Mouse (Mus musculus) spleen, adult 12 weeks (tissue): Measurements from ENCODE around the gene Trpc4ap.
"Not testable (repeated sequence)": the region's sequence is repeated elsewhere in the genome, so short reads cannot be mapped to it uniquely, and the experiment has no call there.

Source experiments
- DNase-seq: peaks from one replicate; pipeline ENCODE4 v3.0.0; 2022; ENCODE audit warnings: low spot score

Gene Trpc4ap

GRCm38 (mm10) chr2:155691723-155692493, at the start of gene Trpc4ap:
Trpc4ap (minus strand) TSS chr2:155692384.
- DNase-seq = peak; percentile 97

- no peak for DNase-seq
These were observed 45.6 kb upstream of the Trpc4ap start for GRCm38 (mm10) chr2:155737803-155738202.

GRCm38 (mm10) chr2:155736936-155737335, 44.8 kb upstream of the Trpc4ap start:
- DNase-seq = no peak

DNA sequence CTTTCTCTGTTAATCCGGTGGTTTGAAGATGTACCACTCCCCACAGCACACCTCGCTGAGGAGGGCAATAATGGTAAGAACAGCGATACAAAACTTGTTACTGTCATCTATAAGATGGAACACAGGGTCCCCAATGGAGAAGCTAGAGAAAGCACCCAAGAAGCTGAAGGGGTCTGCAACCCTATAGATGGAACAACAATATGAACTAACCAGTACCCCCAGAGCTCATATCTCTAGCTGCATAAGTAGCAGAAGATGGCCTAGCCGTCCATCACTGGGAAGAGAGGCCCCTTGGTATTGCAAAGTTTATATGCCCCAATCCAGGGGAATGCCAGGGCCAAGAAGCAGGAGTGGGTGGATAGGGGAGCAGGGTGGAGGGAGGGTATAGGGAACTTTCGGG, 43.6 kb upstream of the Trpc4ap start, which contains the start of gene Gm17581:
TSS of gene Gm17581 (minus strand) at position 101 of the 400 bp plus-strand sequence.
- not testable (repeated sequence) for DNase-seq

DNA sequence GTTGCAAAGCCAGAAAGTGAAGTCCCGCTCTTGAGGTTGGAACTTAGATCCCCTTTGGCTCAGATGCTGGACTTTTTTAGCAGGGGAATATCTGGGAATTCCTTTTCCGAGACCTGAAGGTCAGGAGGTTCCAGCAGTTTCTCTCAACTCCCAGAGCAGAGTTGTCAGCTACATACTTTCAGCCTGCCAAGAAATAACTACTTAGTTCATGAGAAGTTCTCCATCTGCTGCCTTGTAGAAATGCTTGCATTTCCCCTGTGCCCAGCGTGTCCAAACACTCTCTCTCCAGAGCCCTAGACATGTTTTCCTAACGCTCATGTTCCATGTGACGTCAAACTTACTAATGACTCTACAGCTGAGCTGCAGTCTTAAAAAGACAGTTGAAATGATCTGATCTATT, 42.9 kb upstream of the Trpc4ap start:
- DNase-seq = no peak

- DNase-seq = peak; percentile 81
These were observed 37.0 kb upstream of the Trpc4ap start, which contains the start of gene Edem2 for GRCm38 (mm10) chr2:155729158-155729645. Edem2 (minus strand) TSS chr2:155729475.

DNA sequence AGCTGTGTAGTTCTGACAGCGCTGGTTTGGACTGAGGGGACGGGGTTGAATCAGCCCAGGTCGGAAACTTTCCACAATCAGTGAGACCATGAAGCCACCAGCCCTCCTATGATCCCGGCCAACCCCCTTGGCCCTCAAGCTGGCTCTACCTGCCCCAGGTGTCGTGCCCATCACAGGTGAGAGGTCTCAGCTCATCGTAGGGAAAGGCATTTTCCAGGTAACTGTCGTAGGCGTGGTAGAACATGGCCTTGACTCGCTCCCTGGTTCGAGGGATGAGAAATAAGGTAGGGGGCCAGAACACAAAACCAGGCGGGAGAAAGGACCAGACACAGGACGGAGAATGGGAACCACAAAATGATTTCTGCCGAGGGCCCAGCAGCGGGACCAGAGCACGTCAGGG, 36.6 kb upstream of the Trpc4ap start:
- no peak for DNase-seq

DNA sequence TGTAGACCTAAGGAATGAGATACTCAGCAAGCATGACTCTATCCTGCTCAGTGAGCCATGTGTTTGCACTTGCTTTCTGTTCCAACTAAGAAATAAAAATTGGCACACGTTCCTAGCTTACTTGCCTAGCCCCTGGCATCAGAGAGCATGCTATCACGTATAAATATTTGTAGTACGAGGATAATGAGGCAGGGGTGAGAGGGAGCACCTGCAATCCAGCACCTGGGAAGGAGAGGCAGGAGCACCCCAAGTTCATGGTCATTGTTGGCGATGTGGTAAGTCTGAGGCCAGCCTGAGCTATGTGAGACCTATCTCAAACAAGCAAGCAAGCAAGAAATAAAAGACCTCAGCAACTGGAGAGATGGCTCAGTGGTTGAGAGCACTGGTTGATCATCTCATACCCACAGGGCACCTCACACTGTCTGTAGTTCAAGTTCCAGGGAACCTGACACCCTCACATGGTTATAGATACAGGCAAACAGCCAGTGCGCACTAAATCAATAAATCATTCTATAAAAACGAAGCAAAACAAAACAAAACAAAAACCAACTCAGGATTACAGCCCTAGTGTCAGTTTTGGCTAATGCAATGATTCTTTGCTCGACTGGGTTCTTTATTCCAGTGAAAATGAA, 35.7 kb upstream of the Trpc4ap start:
- no peak for DNase-seq

DNA sequence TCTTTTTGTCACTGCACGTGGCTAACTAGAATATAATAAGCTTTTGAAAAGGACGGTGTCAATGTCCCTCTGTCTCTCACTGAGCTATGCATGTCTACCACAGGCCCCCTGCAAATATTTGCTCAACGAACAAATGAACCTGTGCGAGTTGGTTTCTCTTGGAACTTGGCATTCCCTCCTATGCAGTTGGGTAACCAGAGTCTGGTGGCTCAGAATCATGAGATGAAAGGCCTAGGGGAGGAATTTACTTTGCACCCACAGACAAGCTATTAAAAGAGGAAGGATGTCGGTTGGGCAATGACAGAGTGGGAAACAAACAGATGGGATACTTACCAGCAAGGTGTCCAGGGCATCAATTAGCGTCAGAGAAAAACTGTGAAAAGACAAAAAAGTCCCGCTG, 34.1 kb upstream of the Trpc4ap start:
- no peak for DNase-seq

DNA sequence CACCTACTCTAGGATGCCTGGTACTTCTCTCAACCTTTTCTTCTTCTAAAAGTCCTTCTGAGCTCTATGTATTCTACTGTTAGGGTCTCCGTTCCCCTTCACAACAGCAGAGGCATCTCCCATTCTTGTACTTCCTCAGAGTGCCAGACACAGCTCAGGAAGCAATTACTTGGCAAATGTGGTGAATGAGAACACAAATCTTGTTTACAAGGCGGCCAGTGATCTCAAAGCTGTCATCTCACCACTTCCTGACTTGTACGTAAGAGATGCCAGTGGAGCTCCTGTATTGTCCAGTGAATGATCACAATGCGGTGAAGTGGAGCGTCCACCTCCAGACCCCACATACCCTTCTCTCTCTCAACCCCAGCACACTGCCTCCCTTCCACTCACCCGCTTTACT, 32.3 kb upstream of the Trpc4ap start:
- no peak for DNase-seq

GRCm38 (mm10) chr2:155724036-155724435, 31.9 kb upstream of the Trpc4ap start:
- no peak for DNase-seq

DNA sequence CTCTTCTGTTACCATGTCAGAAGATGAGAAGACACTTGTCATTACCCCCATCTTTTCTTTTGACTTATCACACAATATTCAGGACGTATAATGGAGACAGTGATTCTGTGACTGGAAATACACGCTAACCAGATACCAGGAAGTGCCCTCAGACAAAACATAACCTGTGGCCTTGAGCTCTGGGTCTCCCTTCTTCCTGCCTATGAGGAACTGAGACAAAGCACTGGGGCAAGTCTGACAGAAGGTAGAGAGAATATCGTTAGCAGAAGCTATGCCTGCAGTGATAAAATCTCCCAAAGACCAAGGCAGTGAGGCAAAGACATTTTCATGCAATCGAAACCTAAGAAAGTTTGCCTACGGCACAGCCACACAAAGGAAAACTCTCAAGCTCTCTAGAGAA, 28.4 kb upstream of the Trpc4ap start:
- DNase-seq = no peak

DNA sequence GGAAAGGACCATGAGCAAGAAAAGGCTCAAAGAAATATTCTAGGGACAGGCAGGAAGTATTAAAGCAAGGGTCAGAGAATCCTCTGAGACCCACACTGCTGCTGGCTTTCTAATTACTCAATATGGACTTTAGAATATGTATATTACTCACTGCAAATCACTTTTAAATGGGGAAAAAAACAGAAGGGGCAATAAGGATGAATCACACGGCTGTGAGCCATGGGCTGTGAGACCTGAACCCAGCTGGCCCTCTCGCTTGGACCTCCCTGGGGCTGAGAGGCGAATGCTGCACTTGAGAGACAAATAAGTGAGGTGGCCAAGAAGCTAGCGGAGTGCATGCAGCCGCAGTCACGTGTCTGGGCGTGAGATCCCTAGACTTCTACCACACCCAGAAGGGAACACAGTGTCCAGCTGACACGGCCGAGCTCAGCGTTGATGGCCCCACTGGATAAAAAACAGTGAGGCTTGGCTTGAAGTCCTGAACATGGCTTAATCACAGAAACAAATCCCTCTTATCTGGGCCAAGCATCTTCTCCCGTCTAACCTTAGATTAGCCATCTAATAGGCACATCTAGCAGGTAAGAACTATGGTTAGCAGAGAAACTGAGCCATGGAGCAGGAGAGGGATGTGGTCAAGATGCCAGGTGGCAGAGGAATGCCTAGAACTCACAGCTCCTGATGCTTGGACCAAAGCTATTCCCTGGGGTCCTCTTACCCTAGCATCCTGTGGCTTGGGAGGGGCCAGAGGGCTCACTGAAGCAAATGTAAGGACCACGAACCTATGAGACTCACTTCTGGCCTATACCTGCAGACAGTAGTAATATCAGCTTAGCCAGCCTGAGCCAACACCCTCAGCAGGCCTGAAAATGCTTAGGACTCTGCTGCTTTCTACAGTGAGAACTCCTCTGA, 25.2 kb upstream of the Trpc4ap start:
- no peak for DNase-seq

- no peak for DNase-seq
These were observed 18.4 kb upstream of the Trpc4ap start for GRCm38 (mm10) chr2:155710557-155710956.

GRCm38 (mm10) chr2:155707251-155707650, 15.1 kb upstream of the Trpc4ap start:
- no peak for DNase-seq

GRCm38 (mm10) chr2:155703630-155704029, 11.4 kb upstream of the Trpc4ap start:
- DNase-seq = no peak

DNA sequence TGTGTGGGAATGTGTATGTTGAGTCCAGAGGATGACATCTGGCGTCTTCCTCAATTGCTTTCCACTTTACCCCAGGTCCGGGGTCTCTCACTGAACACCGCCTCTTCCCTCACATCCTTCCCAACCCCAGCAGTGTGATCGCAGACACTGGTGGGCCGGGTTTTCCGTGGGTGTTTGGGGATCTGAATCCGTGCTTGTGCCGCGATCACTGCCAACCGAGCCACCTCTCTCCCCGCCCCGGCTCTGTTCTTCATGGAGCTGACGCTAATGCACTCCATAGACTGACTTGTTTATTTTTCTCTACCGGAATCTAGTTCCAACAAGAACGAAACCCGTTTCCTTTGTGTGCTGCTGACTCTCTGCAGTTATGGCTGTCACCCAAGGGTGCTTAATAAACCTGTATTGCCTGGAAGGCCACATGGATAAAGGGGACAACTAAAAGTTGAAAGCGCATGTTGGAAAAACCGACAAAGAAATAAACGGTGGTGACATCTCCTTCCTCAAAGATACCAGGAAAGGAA, 9.3 kb upstream of the Trpc4ap start:
- DNase-seq = no peak

GRCm38 (mm10) chr2:155698443-155698842, 6.3 kb upstream of the Trpc4ap start:
- not testable (repeated sequence) for DNase-seq

DNA sequence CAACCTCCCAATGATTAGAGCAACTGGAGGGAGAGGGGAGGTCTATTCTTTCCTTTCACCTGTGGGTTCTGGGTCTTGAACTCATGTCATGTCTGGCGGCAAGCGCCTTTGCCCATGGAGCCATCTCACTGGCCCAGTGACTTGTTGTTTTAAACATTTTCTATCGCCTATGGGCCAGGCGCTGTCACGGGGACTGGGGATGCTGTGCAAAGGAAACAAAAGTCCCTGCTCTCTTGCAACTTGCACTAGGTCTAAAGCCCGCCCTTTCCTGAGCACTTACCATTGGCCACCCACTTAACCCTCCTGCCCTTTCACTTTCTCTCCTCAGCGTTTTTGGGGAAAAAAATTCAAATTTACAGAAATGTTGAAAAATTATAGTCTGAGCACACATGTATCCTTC, 4.7 kb upstream of the Trpc4ap start:
- DNase-seq = no peak

- peak; percentile 74 for DNase-seq
These were observed 3.9 kb upstream of the Trpc4ap start for GRCm38 (mm10) chr2:155696091-155696558.

GRCm38 (mm10) chr2:155695316-155695715, 3.1 kb upstream of the Trpc4ap start:
- DNase-seq = no peak

- DNase-seq = no peak
These were observed 2.4 kb upstream of the Trpc4ap start for GRCm38 (mm10) chr2:155694564-155694963.
